Mouse (Mus musculus) CH12.LX (cell line): ENCODE data around the gene Necap2. TPM values are rescaled to one million over a fixed set of nuclear protein-coding genes. Genes with fewer than 3 reads are reported as not detected.

ENCODE experiments used
- DNase-seq: peaks from one replicate; pipeline ENCODE4 v3.0.0-alpha.2; 2013; ENCODE audit errors: extremely low read depth
- H3K27ac ChIP-seq: 2 replicates; pipeline ENCODE4 v1.5.1; 2012; ENCODE audit warnings: low read depth, mild to moderate bottlenecking, control low read depth, moderate library complexity; ENCODE audit not compliant: insufficient read depth
- H3K27me3 ChIP-seq: replicated peaks from 2 replicates; pipeline ENCODE3; 2012; ENCODE audit warnings: inconsistent platforms
- H3K36me3 ChIP-seq, 2 experiments: replicated peaks in 1 of 2; 2 replicates each; pipeline versions ENCODE3 to v1.6.1; 2012; ENCODE audit warnings: inconsistent platforms in 1 of 2, low read length in 1 of 2, mild to moderate bottlenecking in 1 of 2, mixed read lengths in 1 of 2, moderate library complexity in 1 of 2; ENCODE audit not compliant: control insufficient read depth in 1 of 2, insufficient read depth in 1 of 2
- H3K4me1 ChIP-seq, 2 experiments: 2 replicates each; pipeline ENCODE4 v1.6.1; 2012; ENCODE audit warnings: inconsistent platforms in 1 of 2, moderate library complexity in 1 of 2; ENCODE audit not compliant: insufficient read depth in 2 of 2, control insufficient read depth in 1 of 2
- H3K4me2 ChIP-seq: 2 replicates; pipeline ENCODE4 v1.6.1; 2012; ENCODE audit warnings: low read depth, mild to moderate bottlenecking, control low read depth; ENCODE audit not compliant: poor library complexity, insufficient read depth, severe bottlenecking
- H3K4me3 ChIP-seq, 3 experiments: fragments of 150-350 bp in 1 of 3; sonication (generic) in 1 of 3; replicated peaks in 1 of 3; 2 replicates each; pipeline versions ENCODE3 to v1.5.1; 2011 to 2012; ENCODE audit warnings: low read depth in 2 of 3, low read length in 2 of 3, mild to moderate bottlenecking in 2 of 3, moderate library complexity in 2 of 3, control low read depth in 1 of 3, improper control_type of control experiment in 1 of 3, inconsistent platforms in 1 of 3, mixed read lengths in 1 of 3; ENCODE audit not compliant: poor library complexity in 1 of 3
- H3K79me2 ChIP-seq: replicated peaks from 2 replicates; pipeline ENCODE4 v1.6.1; 2012; ENCODE audit warnings: mild to moderate bottlenecking, moderate library complexity; ENCODE audit not compliant: control insufficient read depth, poor library complexity, insufficient read depth, severe bottlenecking; ENCODE audit errors: extremely low read depth
- H3K9ac ChIP-seq: 2 replicates; pipeline ENCODE4 v1.6.1; 2012; ENCODE audit warnings: low read depth, mild to moderate bottlenecking, control low read depth, moderate library complexity; ENCODE audit not compliant: insufficient read depth
- H3K9me3 ChIP-seq: replicated peaks from 2 replicates; pipeline ENCODE3; 2012; ENCODE audit warnings: low read length, inconsistent platforms, mixed read lengths
- CHD2 ChIP-seq: IDR thresholded peaks from 2 replicates; pipeline ENCODE4 v1.6.1; 2011; ENCODE audit warnings: low read length, improper control_type of control experiment
- CTCF ChIP-seq, 2 experiments: IDR thresholded peaks in 1 of 2; conservative IDR thresholded peaks in 1 of 2; 2 replicates each; pipeline ENCODE4 v1.5.1; 2011 to 2012; ENCODE audit warnings: low read depth in 2 of 2, low read length in 2 of 2, improper control_type of control experiment in 1 of 2, inconsistent platforms in 1 of 2, mild to moderate bottlenecking in 1 of 2, moderate library complexity in 1 of 2
- ELF1 ChIP-seq: IDR thresholded peaks from 2 replicates; pipeline ENCODE4 v1.6.1; 2014; ENCODE audit warnings: low read depth, mild to moderate bottlenecking, inconsistent platforms, low read length, improper control_type of control experiment
- JUND ChIP-seq: conservative IDR thresholded peaks from 2 replicates; pipeline ENCODE4 v1.6.1; 2011; ENCODE audit warnings: low read depth, low read length, improper control_type of control experiment
- KAT2A ChIP-seq: IDR thresholded peaks from 2 replicates; pipeline ENCODE4 v1.6.1; 2012; ENCODE audit warnings: low read length, improper control_type of control experiment, inconsistent platforms; ENCODE audit not compliant: insufficient replicate concordance
- MAFK ChIP-seq: IDR thresholded peaks from 2 replicates; pipeline ENCODE4 v1.6.1; 2011; ENCODE audit warnings: low read length, improper control_type of control experiment; ENCODE audit not compliant: insufficient replicate concordance
- NRF1 ChIP-seq: IDR thresholded peaks from 2 replicates; pipeline ENCODE4 v1.6.1; 2014; ENCODE audit warnings: low read depth, mild to moderate bottlenecking, inconsistent platforms, low read length, improper control_type of control experiment, moderate library complexity
- RAD21 ChIP-seq: IDR thresholded peaks from 2 replicates; pipeline ENCODE4 v1.6.1; 2011; ENCODE audit warnings: low read depth, mild to moderate bottlenecking, low read length, improper control_type of control experiment, moderate library complexity
- RCOR1 ChIP-seq: conservative IDR thresholded peaks from 2 replicates; pipeline ENCODE4 v1.6.1; 2012; ENCODE audit warnings: low read depth, mild to moderate bottlenecking, inconsistent platforms, low read length, improper control_type of control experiment
- SMC3 ChIP-seq: IDR thresholded peaks from 2 replicates; pipeline ENCODE4 v1.6.1; 2011; ENCODE audit warnings: low read depth, low read length, improper control_type of control experiment
- TCF12 ChIP-seq: IDR thresholded peaks from 2 replicates; pipeline ENCODE4 v1.6.1; 2014; ENCODE audit warnings: low read depth, mild to moderate bottlenecking, inconsistent platforms, low read length, improper control_type of control experiment
- USF1 ChIP-seq: IDR thresholded peaks from 2 replicates; pipeline ENCODE4 v1.6.1; 2014; ENCODE audit warnings: low read depth, mild to moderate bottlenecking, inconsistent platforms, low read length, improper control_type of control experiment
- ZC3H11A ChIP-seq: IDR thresholded peaks from 2 replicates; pipeline ENCODE4 v1.6.1; 2012; ENCODE audit warnings: low read depth, mild to moderate bottlenecking, inconsistent platforms, low read length, improper control_type of control experiment
- ZKSCAN1 ChIP-seq: IDR thresholded peaks from 2 replicates; pipeline ENCODE4 v1.6.1; 2012; ENCODE audit warnings: low read depth, inconsistent platforms, low read length, improper control_type of control experiment, borderline replicate concordance
- ZNF384 ChIP-seq: IDR thresholded peaks from 2 replicates; pipeline ENCODE4 v1.6.1; 2012; ENCODE audit warnings: low read depth, low read length, improper control_type of control experiment, inconsistent platforms
- dilution Hi-C: fragments of 300-500 bp; cut with MboI; formaldehyde crosslinking; loops from 2 replicates; pipeline ENCODE4 v1.14.3; 2020; ENCODE audit warnings: low sequenced_read_pairs; ENCODE audit not compliant: extremely low pct_unique_long_range_greater_than_20kb, extremely low pct_ligation_motif_present
- in situ Hi-C: fragments of 300-500 bp; cut with MboI; formaldehyde crosslinking; loops from 3 replicates; pipeline ENCODE4 v1.14.3; 2019; ENCODE audit warnings: low sequenced_read_pairs, low pct_ligation_motif_present, low pct_unique_long_range_greater_than_20kb, mixed read lengths
- polyA plus RNA-seq: library from polyadenylated mRNA; unstranded; fragments of >175 nt; gene quantifications from 2 replicates; pipeline ENCODE4 v1.2.1, GENCODE M21; 2012; ENCODE audit warnings: low read depth; ENCODE audit not compliant: insufficient read length
- total RNA-seq, 2 experiments: library from RNA; depleted of rRNA; stranded (reverse); fragments of 300-350 nt in 1 of 2; fragments of >200 nt in 1 of 2; gene quantifications; 2 replicates each; pipeline ENCODE4 v1.2.3; 2012 to 2014

Necap2 gene
- total and polyA plus RNA-seq, 3 experiments = 32.6 to 41.7 (median 34.8) TPM

DNA sequence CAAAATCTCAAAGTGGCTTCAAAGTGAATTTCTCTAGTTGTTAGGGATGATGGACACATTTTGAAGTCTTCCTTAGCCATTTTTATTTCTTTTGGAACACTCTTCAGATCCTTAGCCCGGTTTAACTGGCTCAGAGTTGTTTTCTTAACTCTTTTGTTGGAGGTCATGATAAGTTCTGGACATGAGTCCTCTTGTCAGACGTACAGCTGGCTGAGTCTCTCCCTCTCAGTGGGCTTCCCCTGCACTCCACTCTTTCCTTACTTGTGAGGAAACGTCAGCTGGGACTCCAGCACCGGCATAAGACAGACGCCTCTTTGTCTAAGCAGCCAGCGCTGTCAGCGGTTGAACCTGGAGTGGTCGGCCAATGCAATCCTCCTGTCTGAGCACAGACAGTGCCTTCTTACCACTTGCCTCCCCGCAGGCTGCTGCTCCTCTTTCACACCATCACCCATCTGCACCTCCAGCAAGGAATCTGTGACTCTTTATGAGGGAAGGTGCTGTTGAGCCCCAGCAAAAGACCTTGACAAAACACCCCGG is 30.1 kb upstream of the Necap2 start:
- no peaks in the 10 kb centered on the region for H3K4me1 ChIP-seq
- no peak for TF ChIP-seq CTCF (conservative IDR thresholded peaks at IDR 0.05 in 1 of 2, IDR thresholded peaks at IDR 0.05 in 1 of 2; ENCODE audit: low read depth in 2 of 2, low read length in 2 of 2)
- no peak for TF ChIP-seq ZC3H11A
- TF ChIP-seq, all 38 proteins: peak for 0
- no peaks in the 10 kb centered on the region for H3K79me2 ChIP-seq
- peaks cover 22% of the 10 kb centered on the region for H3K9me3 ChIP-seq
- peaks cover 27 to 52% of the 10 kb centered on the region in 2 experiments for H3K36me3 ChIP-seq
- no peak overlapping the region for H3K9ac ChIP-seq
- in situ Hi-C loops = no loop called here
- no peak for DNase-seq
- dilution Hi-C loops = no loop called here
- no peak overlapping the region for H3K27ac ChIP-seq
- no peak overlapping the region for H3K4me2 ChIP-seq
- no peak overlapping the region for H3K4me3 ChIP-seq
- no peaks in the 10 kb centered on the region for H3K27me3 ChIP-seq

DNA sequence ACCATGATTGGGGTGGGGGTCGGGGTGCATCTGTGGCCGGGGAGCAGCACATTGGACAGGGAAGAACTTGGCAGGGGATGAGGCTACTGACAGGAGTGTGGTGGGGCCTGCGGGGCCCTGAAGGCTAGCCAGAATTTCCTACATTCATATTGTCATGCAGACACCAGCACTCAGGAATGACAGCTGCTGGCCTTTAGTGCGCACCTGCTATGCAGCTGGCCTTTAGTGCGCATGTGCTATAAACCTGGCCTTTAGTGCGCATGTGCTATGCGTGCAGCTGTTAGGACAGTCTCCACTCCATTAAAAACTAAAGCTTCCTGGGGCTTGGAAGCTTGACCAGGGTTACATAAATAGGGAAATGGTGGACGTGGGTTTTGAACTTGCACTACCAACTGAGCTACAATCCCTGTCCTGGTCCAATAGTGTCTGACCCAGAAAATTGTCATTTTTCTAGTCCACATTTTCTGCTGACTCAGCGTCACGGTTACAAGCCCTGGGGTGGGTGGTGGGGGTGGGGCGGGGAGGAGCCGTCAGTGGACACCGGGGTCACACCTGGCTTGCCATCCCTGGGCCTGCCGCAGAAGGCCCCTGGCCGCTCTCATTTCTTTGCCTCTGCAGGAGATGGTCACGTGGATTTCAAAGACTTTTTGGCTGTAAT is 28.5 kb upstream of the Necap2 start:
- H3K9ac ChIP-seq = no peak overlapping the region
- peaks cover 14% of the 10 kb centered on the region for H3K9me3 ChIP-seq
- peaks cover 13 to 36% of the 10 kb centered on the region in 2 experiments for H3K36me3 ChIP-seq
- H3K4me2 ChIP-seq = no peak overlapping the region
- no peaks in the 10 kb centered on the region for H3K79me2 ChIP-seq
- H3K27ac ChIP-seq = no peak overlapping the region
- dilution Hi-C loops = no loop called here
- in situ Hi-C loops = no loop called here
- H3K4me3 ChIP-seq = no peak overlapping the region
- no peak for DNase-seq
- no peak for TF ChIP-seq ELF1
- TF ChIP-seq CHD2 = no peak
- peak; percentile 92 for TF ChIP-seq MAFK
- peak; percentile 67 for TF ChIP-seq NRF1
- H3K4me1 ChIP-seq = no peaks in the 10 kb centered on the region
- no peaks in the 10 kb centered on the region for H3K27me3 ChIP-seq

DNA sequence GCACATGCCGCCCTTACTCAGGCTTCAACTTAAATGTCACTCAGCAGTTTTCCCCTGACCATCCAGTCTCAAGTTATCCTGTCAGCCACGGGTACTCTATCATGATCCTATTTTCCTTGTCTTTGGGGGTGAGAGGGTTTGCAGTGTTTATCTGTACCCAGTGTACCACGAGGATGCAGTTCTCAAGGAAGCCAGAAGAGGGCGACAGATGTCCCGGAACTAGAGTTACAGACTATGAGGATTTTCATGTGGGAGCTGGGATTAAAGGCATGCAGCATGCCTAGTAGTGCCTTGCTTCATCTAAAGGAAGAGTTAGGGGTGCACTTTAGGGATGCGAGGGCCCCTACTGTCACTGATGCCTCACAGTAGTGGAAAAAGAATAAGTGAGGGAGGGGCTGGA is 23.7 kb upstream of the Necap2 start:
- DNase-seq = peak; percentile 49
- dilution Hi-C loops = no loop called here
- H3K27me3 ChIP-seq = no peaks in the 10 kb centered on the region
- TF ChIP-seq CTCF (conservative IDR thresholded peaks at IDR 0.05 in 1 of 2, IDR thresholded peaks at IDR 0.05 in 1 of 2; ENCODE audit: low read depth in 2 of 2, low read length in 2 of 2) (peak; percentile 66 to 87), ZNF384 (no peak), RAD21 (peak; percentile 37), RCOR1 (no peak), TCF12 (no peak), JUND (no peak), ZKSCAN1 (no peak), USF1 (no peak), KAT2A (no peak), MAFK (no peak), SMC3 (peak; percentile 45)
- H3K4me2 ChIP-seq = no peak overlapping the region
- no peaks in the 10 kb centered on the region for H3K9me3 ChIP-seq
- H3K79me2 ChIP-seq = no peaks in the 10 kb centered on the region
- no peak overlapping the region for H3K27ac ChIP-seq
- no peak overlapping the region for H3K4me3 ChIP-seq
- H3K36me3 ChIP-seq = peaks cover 0 to 2% of the 10 kb centered on the region in 2 experiments
- in situ Hi-C loops = no loop called here
- no peaks in the 10 kb centered on the region for H3K4me1 ChIP-seq
- no peak overlapping the region for H3K9ac ChIP-seq
